Mouse (Mus musculus) hindbrain, embryonic 16.5 days (tissue): Measurements from ENCODE around the gene Lpar2. TPM values are rescaled to one million over a fixed set of nuclear protein-coding genes. Genes with fewer than 3 reads are reported as not detected.
A peak's percentile ranks its signal among the peaks of the same experiment; 100 is the strongest.

ENCODE experiments used
- ATAC-seq: fragments of 200-750 bp; cut with Nextera tagmentation; 2 replicates; pipeline ENCODE4 v1.8.0; 2017; ENCODE audit warnings: moderate TSS enrichment, moderate library complexity
- H3K27ac ChIP-seq: fragments of 300-500 bp; sonication (generic); 2 replicates; pipeline ENCODE4 v1.5.1; 2014; ENCODE audit warnings: low read depth, mild to moderate bottlenecking, control low read depth, low read length, moderate library complexity
- H3K27me3 ChIP-seq: fragments of 300-500 bp; sonication (generic); replicated peaks from 2 replicates; pipeline ENCODE4 v1.6.1; 2014; ENCODE audit warnings: low read length; ENCODE audit not compliant: control insufficient read depth, insufficient read depth
- H3K36me3 ChIP-seq: fragments of 300-500 bp; sonication (generic); 2 replicates; pipeline ENCODE4 v1.6.1; 2014; ENCODE audit warnings: mild to moderate bottlenecking, low read length, moderate library complexity, mixed read lengths; ENCODE audit not compliant: control insufficient read depth, insufficient read depth
- H3K4me1 ChIP-seq: fragments of 300-500 bp; sonication (generic); 2 replicates; pipeline ENCODE4 v1.6.1; 2014; ENCODE audit warnings: low read depth, low read length; ENCODE audit not compliant: control insufficient read depth, insufficient read depth
- H3K4me2 ChIP-seq: fragments of 300-500 bp; sonication (generic); 2 replicates; pipeline ENCODE4 v1.6.1; 2014; ENCODE audit warnings: mild to moderate bottlenecking, low read length, control low read depth, moderate library complexity
- H3K4me3 ChIP-seq: fragments of 300-500 bp; sonication (generic); 2 replicates; pipeline ENCODE4 v1.5.1; 2014; ENCODE audit warnings: mild to moderate bottlenecking, low read length, control low read depth, moderate library complexity
- H3K9ac ChIP-seq: fragments of 300-500 bp; sonication (generic); 2 replicates; pipeline ENCODE4 v1.6.1; 2014; ENCODE audit warnings: low read depth, mild to moderate bottlenecking, control low read depth, low read length, moderate library complexity
- H3K9me3 ChIP-seq: fragments of 300-500 bp; sonication (generic); 2 replicates; pipeline ENCODE4 v1.6.1; 2014; ENCODE audit warnings: mild to moderate bottlenecking, low read length, moderate library complexity; ENCODE audit not compliant: control insufficient read depth
- WGBS: fragments of 180-500 bp; shearing (Covaris S2); extraction: QIAGEN DNeasy Blood & Tissue Kit; methylation state at CpG from one replicate; pipeline ENCODE4 v1.1.7; 2014; 5-methylcytosine and 5-hydroxymethylcytosine counted together
- polyA plus RNA-seq: library from polyadenylated mRNA; unstranded; fragments of >200 nt; fragmentation: Nextera tagmentation; extraction: Ambion mirVana; gene quantifications from 2 replicates; pipeline ENCODE4 v1.2.1, GENCODE M21; 2015

Gene Lpar2
- polyA plus RNA-seq, 1 experiment from 2014 or later, result 0.54 TPM

DNA sequence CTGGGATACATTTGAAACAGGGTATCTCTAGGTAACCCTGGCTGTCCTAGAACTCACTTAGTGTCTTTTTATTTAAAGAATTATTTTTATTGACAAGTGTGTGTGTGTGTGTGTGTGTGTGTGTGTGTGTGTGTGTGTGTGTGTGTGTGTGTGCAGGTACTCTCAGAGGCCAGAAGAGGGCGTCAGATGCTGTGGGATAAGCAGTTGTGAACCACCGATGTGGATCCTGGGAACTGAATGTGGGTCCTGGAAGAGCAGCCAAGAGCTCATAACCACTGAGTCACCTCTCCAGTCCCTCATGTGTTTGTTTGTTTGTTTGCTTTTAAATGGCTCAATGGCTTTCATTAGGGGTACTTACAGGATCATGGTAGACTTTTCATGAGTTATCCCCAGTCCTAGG is 7.3 kb upstream of the Lpar2 start:
- WGBS, result 95% methylated on average over 2 of the region's 2 CpGs
- Histone ChIP-seq H3K4me1 (no peaks in the 10 kb centered on the region), H3K9ac (no peak overlapping the region), H3K27me3 (no peaks in the 10 kb centered on the region), H3K36me3 (peaks cover 36% of the 10 kb centered on the region), H3K27ac (no peak overlapping the region), H3K4me2 (no peak overlapping the region), H3K9me3 (no peaks in the 10 kb centered on the region), H3K4me3 (no peak overlapping the region)
- no peak for ATAC-seq

DNA sequence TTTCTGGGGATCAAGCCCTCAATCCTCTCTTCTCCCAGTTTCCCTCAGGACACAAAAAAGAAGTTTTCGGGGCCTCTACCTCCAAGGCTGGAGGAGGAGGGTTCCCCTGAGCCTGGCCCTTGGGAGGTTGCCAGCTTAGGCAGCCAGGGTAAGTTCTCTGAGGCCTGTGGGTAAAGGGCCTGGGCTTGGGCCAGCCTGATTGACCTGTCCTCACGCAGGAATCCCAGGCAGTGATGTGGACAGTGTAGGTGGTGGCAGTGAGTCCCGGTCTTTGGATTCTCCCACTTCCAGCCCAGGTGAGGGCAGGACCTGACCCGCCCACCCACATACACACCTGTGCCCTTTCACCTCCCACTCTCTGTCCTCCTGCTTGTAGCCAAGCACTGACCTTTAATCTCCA is 6.8 kb upstream of the Lpar2 start:
- no peaks in the 10 kb centered on the region for H3K27me3 ChIP-seq
- ATAC-seq, result no peak
- H3K9ac ChIP-seq, result no peak overlapping the region
- H3K9me3 ChIP-seq, result no peaks in the 10 kb centered on the region
- H3K36me3 ChIP-seq, result peaks cover 36% of the 10 kb centered on the region
- no peaks in the 10 kb centered on the region for H3K4me1 ChIP-seq
- H3K27ac ChIP-seq, result no peak overlapping the region
- WGBS, result 93% methylated on average over 4 of the region's 4 CpGs
- H3K4me3 ChIP-seq, result no peak overlapping the region
- H3K4me2 ChIP-seq, result no peak overlapping the region

DNA sequence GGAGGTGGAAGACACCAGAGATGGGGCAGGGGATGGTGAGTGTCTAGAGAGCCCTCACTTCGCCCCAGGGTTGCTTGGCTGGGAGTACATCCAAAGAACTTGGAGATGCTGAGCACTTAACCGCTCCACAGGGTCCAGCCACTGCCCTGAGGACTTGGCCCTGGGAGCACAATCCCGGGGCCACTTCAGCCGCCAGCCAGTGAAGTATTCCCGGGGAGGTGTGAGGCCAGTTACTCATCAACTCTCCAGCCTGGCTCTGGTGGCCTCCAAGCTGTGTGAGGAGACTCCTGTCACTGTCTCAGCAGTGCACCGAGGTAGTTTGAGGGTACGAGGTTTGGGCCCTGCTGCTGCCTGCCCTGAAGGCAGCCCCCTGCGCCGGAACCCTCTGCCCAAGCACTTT is 1.8 kb upstream of the Lpar2 start:
- H3K27me3 ChIP-seq, result no peaks in the 10 kb centered on the region
- H3K36me3 ChIP-seq, result peaks cover 19% of the 10 kb centered on the region

DNA sequence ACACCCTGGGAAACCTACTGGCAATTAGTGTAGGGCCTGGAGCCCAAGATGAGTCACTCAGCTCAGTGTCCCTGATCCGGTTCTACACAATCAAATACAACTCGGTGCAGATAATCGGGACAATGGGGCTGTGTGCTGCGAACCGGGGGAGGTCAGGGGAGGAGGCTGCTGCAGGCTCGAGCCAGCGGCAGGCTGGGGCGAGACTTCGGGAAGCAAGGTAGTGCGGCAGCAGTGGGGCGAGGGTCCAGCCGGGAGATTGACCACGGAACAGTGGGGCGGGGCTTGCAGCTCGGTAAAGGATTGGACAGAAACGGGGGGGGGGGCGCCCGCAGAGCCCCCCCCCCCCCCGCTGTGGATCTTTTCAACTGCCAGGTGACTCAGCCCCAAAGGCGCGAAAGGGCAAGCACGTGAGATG is 251 bp upstream of the Lpar2 start:
- peak; percentile 62 for ATAC-seq
- Histone ChIP-seq H3K27ac (peak overlapping the region; percentile 79), H3K36me3 (peaks cover 20% of the 10 kb centered on the region), H3K27me3 (no peaks in the 10 kb centered on the region), H3K9me3 (no peaks in the 10 kb centered on the region), H3K9ac (peak overlapping the region; percentile 75), H3K4me1 (peaks cover 26% of the 10 kb centered on the region), H3K4me2 (peak overlapping the region; percentile 78), H3K4me3 (peak overlapping the region; percentile 67)
- WGBS, result 0% methylated on average over 13 of the region's 22 CpGs

More for the DNA sequence above, 1.8 kb upstream of the Lpar2 start:
- Histone ChIP-seq H3K9me3 (no peaks in the 10 kb centered on the region), H3K4me1 (peaks cover 24% of the 10 kb centered on the region), H3K4me3 (no peak overlapping the region), H3K4me2 (no peak overlapping the region), H3K9ac (no peak overlapping the region), H3K27ac (no peak overlapping the region)
- no peak for ATAC-seq
- WGBS, result 83% methylated on average over 9 of the region's 9 CpGs

DNA sequence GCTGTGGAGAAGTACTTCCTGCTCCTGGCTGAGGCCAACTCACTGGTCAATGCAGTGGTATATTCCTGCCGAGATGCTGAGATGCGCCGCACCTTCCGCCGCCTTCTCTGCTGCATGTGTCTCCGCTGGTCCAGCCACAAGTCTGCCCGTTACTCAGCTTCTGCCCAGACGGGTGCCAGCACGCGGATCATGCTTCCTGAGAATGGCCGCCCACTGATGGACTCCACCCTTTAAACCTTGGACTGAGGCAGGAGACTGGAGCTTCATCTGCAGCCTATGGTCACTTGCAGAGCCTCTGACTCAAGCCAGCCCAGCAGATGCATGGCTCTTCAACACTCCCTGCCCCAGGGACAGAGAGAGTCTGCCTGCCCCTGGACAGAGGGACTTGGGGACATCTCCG is 4.1 kb downstream of the Lpar2 start:
- H3K9me3 ChIP-seq, result no peaks in the 10 kb centered on the region
- peaks cover 7% of the 10 kb centered on the region; the same call in 1 of the 2 replicates for H3K36me3 ChIP-seq
- no peak for ATAC-seq
- H3K9ac ChIP-seq, result no peak overlapping the region
- H3K4me1 ChIP-seq, result peaks cover 26% of the 10 kb centered on the region
- WGBS, result 95% methylated on average over 12 of the region's 12 CpGs
- H3K27ac ChIP-seq, result no peak overlapping the region
- H3K27me3 ChIP-seq, result no peaks in the 10 kb centered on the region
- H3K4me2 ChIP-seq, result no peak overlapping the region
- H3K4me3 ChIP-seq, result no peak overlapping the region

DNA sequence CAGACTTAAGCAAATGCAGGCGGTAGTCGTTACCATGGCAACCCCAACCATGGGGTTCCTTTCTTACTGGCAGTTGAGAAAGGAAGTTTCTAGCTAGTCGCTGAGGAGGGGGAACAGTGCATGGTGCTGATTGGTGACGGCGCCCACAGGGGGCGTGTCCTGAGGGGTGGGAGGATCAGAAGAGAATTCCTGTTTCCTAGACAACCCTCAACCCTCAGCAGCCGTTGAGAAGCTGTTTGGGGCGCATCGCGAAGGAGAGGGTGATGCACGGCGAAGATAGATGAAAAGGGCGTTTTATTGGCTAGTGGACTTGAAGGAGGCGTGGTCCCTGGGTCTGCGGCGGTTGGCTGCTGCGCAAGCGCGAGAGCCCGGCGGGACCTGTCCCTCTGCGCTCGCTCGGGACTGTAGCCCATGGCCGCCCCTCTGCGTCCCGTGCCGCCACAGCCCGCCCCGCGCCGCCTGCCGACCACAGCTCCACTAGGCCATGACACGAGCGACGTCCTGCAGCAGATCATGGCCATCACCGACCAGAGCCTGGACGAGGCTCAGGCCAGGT is 10.1 kb downstream of the Lpar2 start, which contains the start of gene Pbx4:
Pbx4 (plus strand) TSS at position 194 of the 556 bp plus-strand sequence.
- peak within 1 kb of the TSS; percentile 81 for H3K9ac ChIP-seq
- H3K4me3 ChIP-seq, result peak within 1 kb of the TSS; percentile 73
- WGBS, result 0% methylated on average over 35 of the region's 38 CpGs
- H3K27me3 ChIP-seq, result no peaks in the 10 kb centered on the region
- no peaks in the 10 kb centered on the region for H3K9me3 ChIP-seq
- H3K36me3 ChIP-seq, result no peaks in the 10 kb centered on the region
- H3K4me1 ChIP-seq, result peaks cover 11% of the 10 kb centered on the region; the same call in 1 of the 2 replicates
- H3K4me2 ChIP-seq, result peak within 1 kb of the TSS; percentile 84
- ATAC-seq, result peak; percentile 99
- H3K27ac ChIP-seq, result peak within 1 kb of the TSS; percentile 89

DNA sequence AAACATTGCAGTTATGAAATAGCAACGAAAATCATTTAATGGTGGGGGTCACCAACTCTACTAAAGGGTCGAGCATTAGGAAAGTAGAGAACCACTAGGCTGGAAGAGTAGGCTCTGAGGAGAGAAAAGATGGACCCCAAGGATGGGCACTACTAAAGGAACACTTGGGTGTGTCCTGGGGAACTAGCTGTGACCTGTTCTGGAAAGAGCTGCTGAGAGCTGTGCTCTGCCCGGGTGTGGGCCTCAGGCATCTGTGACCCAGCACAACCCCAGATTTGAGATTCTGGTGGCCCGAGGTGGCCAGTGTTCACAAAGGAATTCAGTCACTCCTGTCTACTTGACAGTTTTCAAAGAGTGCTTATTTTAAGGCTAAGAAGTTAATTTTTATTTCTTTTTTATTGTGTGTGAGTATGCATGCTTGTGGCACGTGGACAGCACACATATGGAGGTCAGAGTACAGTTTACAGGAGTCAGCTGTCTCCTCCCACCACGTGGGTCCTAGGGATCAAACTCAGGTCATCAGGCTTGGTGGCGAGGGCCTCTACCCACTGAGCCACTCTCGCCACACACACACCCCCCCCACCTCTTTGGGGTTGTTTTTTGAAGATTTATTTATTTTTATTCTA is 14.9 kb downstream of the Lpar2 start:
- ATAC-seq, result no peak
- H3K4me1 ChIP-seq, result peaks cover 7% of the 10 kb centered on the region; the same call in 1 of the 2 replicates
- no peak overlapping the region for H3K27ac ChIP-seq
- no peaks in the 10 kb centered on the region for H3K27me3 ChIP-seq
- no peaks in the 10 kb centered on the region for H3K36me3 ChIP-seq
- no peak overlapping the region for H3K9ac ChIP-seq
- H3K4me3 ChIP-seq, result no peak overlapping the region
- 84% methylated on average over 8 of the region's 8 CpGs for WGBS
- no peak overlapping the region for H3K4me2 ChIP-seq
- no peaks in the 10 kb centered on the region for H3K9me3 ChIP-seq

DNA sequence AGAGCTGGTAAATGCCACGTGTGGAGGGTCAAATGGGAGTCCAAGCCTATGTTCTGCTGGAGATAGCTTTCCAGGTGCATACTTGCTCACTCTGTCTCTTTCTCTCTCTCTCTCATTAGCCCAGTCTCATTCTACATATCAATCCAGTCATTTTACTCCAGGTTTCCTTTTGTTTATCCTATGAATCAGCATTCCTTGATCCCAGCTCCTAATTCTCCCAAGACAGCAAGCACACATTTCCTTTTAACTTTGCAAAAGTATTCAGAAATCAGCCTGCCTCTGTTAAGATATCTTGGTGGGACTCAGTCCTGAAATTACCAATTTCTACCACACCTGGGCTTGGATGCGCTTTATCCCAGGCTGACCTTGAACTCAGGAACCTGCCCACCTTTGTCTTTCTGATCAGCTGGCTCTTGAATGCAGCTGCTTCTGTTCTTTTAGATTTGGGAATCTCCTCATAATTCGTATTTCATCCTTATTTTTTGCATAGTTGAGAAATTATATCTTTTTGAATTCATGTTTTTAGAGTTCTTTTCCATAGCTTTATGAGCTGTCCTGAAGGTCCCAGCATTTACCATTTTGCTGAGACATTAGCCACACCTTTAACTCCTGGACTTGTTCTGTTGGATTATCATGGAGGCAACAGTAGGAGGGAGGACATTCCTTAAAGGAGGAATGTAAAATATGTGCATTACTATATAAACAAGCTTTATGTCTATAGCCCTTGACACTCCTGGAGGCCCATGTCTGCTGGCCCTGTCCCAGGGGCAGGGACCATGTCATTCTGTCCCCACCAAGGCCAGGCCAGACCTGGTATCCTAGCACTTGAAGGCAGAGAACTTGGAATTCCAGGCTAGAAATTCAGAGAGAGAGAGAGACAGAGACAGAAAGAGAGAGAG is 25.2 kb downstream of the Lpar2 start:
- Histone ChIP-seq H3K4me1 (no peaks in the 10 kb centered on the region), H3K27ac (no peak overlapping the region), H3K36me3 (no peaks in the 10 kb centered on the region), H3K27me3 (no peaks in the 10 kb centered on the region), H3K9ac (no peak overlapping the region), H3K4me2 (no peak overlapping the region), H3K9me3 (no peaks in the 10 kb centered on the region), H3K4me3 (no peak overlapping the region)
- 77% methylated on average over 3 of the region's 3 CpGs for WGBS
- ATAC-seq, result no peak

DNA sequence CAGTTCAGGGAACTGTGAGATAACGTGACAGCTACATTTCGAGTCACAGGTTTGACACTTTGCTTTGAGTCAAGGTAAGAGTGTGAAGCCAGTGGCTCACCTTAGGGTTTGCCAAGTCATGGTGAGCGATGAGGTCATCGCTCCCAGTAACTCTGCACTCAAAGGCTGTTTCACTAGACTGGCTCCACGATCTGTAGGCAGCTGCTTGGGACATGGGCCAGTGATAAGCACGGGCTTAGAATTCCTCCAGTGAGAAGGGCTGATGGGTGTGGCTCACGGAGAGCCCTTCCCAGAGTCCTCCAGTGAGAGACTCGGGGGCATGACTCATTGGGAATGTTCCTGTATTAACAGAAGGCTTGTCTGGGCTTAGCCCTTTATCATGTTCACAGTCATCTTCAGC is 26.7 kb downstream of the Lpar2 start:
- no peak overlapping the region for H3K4me3 ChIP-seq
- ATAC-seq, result no peak
- no peaks in the 10 kb centered on the region for H3K36me3 ChIP-seq

More for the DNA sequence above, 26.7 kb downstream of the Lpar2 start:
- Histone ChIP-seq H3K4me2 (no peak overlapping the region), H3K9ac (no peak overlapping the region), H3K4me1 (no peaks in the 10 kb centered on the region), H3K27ac (no peak overlapping the region), H3K9me3 (no peaks in the 10 kb centered on the region), H3K27me3 (no peaks in the 10 kb centered on the region)
- 90% methylated on average over 8 of the region's 8 CpGs for WGBS
